Mouse (Mus musculus) kidney, adult 2 months (tissue): ENCODE measurements around the gene Traf3ip3. TPM values are rescaled to one million over a fixed set of nuclear protein-coding genes. Genes with fewer than 3 reads are reported as not detected.

Experiments used
- DNase-seq: peaks from one replicate; pipeline ENCODE4 v3.0.0; 2021
- H3K27ac ChIP-seq: fragments of 200-500 bp; 2 replicates; pipeline ENCODE4 v1.5.1; 2012; ENCODE audit warnings: low read depth, low read length, control low read depth, inconsistent platforms; ENCODE audit not compliant: insufficient read depth
- H3K27me3 ChIP-seq: fragments of 200-500 bp; replicated peaks from 2 replicates; pipeline ENCODE4 v1.6.1; 2012; ENCODE audit warnings: mild to moderate bottlenecking, moderate library complexity, low read length, inconsistent platforms; ENCODE audit not compliant: control insufficient read depth, insufficient read depth
- H3K36me3 ChIP-seq: fragments of 200-500 bp; 2 replicates; pipeline ENCODE4 v1.6.1; 2012; ENCODE audit warnings: mild to moderate bottlenecking, moderate library complexity, low read length, inconsistent platforms; ENCODE audit not compliant: control insufficient read depth, insufficient read depth
- H3K4me1 ChIP-seq: fragments of 200-500 bp; 2 replicates; pipeline ENCODE4 v1.6.1; 2011; ENCODE audit warnings: low read length; ENCODE audit not compliant: control insufficient read depth, insufficient read depth
- H3K4me3 ChIP-seq: fragments of 200-500 bp; 2 replicates; pipeline ENCODE4 v1.5.1; 2011; ENCODE audit warnings: mild to moderate bottlenecking, low read depth, low read length, control low read depth; ENCODE audit not compliant: insufficient read depth
- CTCF ChIP-seq: fragments of 200-500 bp; conservative IDR thresholded peaks from 2 replicates; pipeline ENCODE4 v1.5.1; 2011; ENCODE audit warnings: low read depth, mild to moderate bottlenecking, control low read depth, low read length, moderate library complexity, mixed read lengths; ENCODE audit not compliant: insufficient read depth, insufficient read length
- POLR2A ChIP-seq: fragments of 200-500 bp; IDR thresholded peaks from one replicate; pipeline ENCODE4 v1.6.1; 2011; ENCODE audit warnings: low read depth, low read length, control low read depth
- WGBS: fragments of 180-500 bp; shearing (Covaris S2); methylation state at CpG from one replicate; pipeline ENCODE4 v1.1.7; 2018; 5-methylcytosine and 5-hydroxymethylcytosine counted together
- polyA plus RNA-seq: library from polyadenylated mRNA; depleted of rRNA; stranded (reverse); fragments of >200 nt; gene quantifications from 2 replicates; pipeline ENCODE4 v1.2.3, GENCODE M21; 2012

Gene Traf3ip3
- polyA plus RNA-seq, 1 experiment = 3.2 TPM

DNA sequence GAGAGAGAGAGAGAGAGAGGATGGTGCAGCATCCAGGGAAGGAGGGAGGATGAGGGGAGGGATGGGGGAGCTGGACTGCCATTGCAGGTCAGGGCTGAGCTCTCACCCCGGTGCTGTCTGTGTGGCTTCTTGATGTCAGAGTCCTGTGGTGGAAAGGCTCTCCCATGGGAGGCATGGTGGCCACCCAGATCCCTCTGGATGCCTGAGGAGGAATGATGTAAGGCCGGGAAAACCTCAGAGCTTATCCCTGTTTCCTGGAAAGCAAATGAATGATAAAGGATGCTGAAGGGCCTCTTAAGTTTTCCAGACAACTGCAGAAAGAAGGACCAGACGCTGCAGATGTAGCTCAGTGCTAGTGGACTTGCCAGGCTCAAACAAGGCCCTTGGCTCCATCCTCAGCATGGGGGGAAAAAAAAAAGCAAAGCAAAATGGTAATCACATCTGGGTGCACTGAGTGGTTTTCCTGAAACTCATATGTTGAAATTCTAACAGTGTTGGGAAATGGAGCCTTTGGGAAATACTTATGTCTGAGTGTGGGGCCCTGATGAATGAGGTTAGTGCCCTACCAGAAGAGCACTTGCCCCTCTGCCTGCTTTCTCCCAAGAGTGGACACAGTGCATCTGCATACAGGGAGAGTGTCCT, 6.2 kb downstream of the Traf3ip3 start:
- Histone ChIP-seq H3K4me1 (no peaks in the 10 kb centered on the region), H3K27me3 (no peaks in the 10 kb centered on the region), H3K4me3 (no peak overlapping the region), H3K36me3 (no peaks in the 10 kb centered on the region), H3K27ac (no peak overlapping the region)
- DNase-seq = no peak
- 69% methylated on average over 3 of the region's 3 CpGs for WGBS
- TF ChIP-seq POLR2A (no peak), CTCF (no peak)

DNA sequence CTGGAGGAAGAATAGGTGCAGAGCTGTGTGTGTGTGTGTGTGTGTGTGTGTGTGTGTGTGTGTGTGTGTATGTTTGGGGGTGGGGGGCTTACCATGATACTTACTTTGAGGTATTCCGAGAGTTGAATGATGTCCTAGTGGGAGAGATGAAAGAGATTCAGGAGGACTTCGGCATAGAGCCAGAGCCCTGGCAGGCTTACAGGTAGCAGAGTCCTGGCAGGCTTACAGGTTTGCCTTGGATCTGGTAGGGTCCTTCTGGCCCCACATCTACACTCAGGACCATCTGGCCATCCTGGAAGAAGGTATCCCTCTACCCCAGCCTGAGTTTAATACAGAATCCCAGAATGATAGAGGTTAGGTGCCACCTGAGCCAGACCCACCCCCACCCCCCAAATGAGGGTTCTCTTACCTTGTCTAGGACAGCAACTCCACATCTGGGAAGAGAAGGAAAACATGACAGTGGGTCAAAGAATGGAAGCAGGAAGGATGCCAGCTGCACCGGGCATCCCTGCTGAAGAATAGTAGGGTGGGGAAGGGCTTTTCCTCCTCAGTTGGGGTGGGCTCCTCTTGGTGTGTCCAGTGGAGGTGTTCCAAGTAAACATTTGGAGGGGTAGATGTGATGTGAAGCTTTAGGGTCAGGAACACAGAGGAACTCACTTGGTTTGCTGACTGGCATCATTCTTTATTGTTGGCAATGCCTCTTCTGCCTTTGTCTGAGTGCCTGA, 6.9 kb downstream of the Traf3ip3 start:
- TF ChIP-seq POLR2A (no peak), CTCF (no peak)
- DNase-seq = no peak
- no peaks in the 10 kb centered on the region for H3K27me3 ChIP-seq
- H3K36me3 ChIP-seq = no peaks in the 10 kb centered on the region
- H3K27ac ChIP-seq = no peak overlapping the region
- H3K4me3 ChIP-seq = no peak overlapping the region
- WGBS = 86% methylated on average over 3 of the region's 3 CpGs
- no peaks in the 10 kb centered on the region for H3K4me1 ChIP-seq

DNA sequence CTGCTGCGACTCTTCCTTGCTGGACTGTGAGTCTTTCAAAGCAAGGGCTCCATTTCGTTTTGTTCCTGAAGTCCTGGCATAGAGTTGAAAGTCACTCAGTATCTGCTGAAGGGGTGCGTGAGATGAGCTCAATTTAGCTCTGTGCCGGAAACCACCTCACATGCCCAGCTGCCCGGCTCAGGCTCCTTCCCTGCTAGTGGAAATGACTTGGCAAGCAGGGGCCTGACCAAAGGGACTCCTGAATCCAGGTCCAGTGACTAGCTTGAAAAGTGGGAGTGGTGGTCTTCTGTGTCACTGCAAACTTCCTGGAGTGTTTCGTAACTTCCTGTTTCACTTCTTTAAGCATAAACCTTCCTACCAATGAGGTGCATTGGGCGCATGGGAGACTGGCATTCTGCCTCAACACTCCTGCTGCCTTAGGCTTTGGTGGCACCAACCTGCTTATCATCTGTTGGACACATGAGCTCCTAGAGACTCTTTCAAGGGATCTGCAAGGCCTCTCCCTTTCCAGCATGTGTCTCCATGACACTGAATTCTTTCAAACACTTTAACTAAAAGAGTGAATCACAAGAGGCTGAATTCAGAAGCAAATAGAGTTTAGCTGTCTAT, 9.7 kb downstream of the Traf3ip3 start:
- DNase-seq = no peak
- Histone ChIP-seq H3K27me3 (no peaks in the 10 kb centered on the region), H3K36me3 (no peaks in the 10 kb centered on the region), H3K27ac (no peak overlapping the region), H3K4me3 (no peak overlapping the region), H3K4me1 (no peaks in the 10 kb centered on the region)
- WGBS = 85% methylated on average over 7 of the region's 7 CpGs
- TF ChIP-seq POLR2A (no peak), CTCF (no peak)

DNA sequence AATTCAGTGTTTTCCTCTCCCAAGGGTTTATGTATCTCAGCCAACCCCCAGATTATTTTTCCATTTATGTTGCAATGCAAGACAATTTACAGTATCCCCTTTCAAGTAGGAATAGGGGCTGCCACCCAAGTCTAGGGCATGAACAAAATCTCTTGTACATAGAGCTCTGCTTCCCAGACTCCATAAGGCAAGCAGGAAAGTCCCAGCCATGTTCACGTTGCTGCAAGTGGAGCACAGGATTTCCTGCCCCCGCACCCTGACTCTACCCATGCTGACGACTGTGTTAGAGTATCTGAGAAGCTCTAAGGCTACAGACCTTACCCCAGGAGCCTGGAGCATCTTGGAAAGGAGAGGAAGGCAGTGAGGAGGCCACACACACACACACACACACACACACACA, 11.7 kb downstream of the Traf3ip3 start:
- 60% methylated on average over 3 of the region's 3 CpGs for WGBS
- H3K4me3 ChIP-seq = no peak overlapping the region
- H3K36me3 ChIP-seq = no peaks in the 10 kb centered on the region
- TF ChIP-seq POLR2A = no peak
- TF ChIP-seq CTCF = no peak
- H3K4me1 ChIP-seq = no peaks in the 10 kb centered on the region
- H3K27me3 ChIP-seq = no peaks in the 10 kb centered on the region
- H3K27ac ChIP-seq = peak overlapping the region; percentile 53; the same call in 1 of the 2 replicates
- no peak for DNase-seq

DNA sequence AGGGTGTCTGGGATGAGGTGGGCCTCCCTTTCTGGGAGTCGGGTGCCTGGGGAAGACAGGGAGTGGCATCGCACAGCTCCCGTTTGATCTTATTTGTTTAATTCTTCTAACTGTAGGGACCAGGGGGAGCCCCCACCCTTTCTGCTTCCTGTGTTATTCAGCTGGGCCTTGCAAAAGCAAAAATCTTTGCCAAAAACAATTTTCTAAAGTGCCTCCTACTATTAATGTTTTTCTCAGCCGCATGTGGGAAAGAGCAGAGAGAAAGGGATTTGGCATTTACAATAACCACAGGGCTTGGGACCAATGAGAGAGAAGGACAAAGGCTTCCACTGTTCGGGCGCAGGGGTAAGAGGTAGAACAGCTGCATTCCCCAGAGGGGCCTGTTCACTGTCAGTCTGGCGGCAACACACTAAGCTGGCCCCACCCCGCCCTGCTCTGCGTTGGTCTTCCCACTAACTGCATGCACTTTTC, 12.3 kb downstream of the Traf3ip3 start:
- H3K36me3 ChIP-seq = no peaks in the 10 kb centered on the region
- TF ChIP-seq CTCF (no peak), POLR2A (no peak)
- no peaks in the 10 kb centered on the region for H3K27me3 ChIP-seq
- DNase-seq = peak; percentile 54
- WGBS = 45% methylated on average over 9 of the region's 9 CpGs
- no peaks in the 10 kb centered on the region for H3K4me1 ChIP-seq
- H3K27ac ChIP-seq = peak overlapping the region; percentile 53; the same call in 1 of the 2 replicates
- H3K4me3 ChIP-seq = no peak overlapping the region

DNA sequence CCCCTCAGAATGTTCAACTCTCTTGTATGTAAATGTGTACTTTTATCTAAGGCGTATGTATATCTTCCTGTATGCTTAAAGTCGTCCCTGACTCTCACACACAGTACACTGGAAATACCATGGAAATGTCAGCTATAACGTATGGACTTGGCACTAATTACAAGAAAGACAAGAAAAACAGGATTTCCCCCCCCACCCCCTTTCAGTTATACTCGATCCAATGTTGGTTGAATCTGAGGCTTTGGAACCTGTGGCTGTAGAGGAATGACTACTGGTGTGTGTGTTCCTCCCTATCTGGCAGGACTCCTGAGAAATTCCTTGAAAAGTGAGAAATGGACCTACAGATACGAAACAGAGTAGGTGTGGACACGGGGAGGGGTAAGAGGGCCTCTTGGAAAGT, 13.2 kb downstream of the Traf3ip3 start:
- H3K4me1 ChIP-seq = no peaks in the 10 kb centered on the region
- no peak overlapping the region for H3K27ac ChIP-seq
- TF ChIP-seq POLR2A (no peak), CTCF (no peak)
- WGBS = 89% methylated on average over 6 of the region's 6 CpGs
- H3K4me3 ChIP-seq = no peak overlapping the region
- no peaks in the 10 kb centered on the region for H3K27me3 ChIP-seq
- no peaks in the 10 kb centered on the region for H3K36me3 ChIP-seq
- no peak for DNase-seq

DNA sequence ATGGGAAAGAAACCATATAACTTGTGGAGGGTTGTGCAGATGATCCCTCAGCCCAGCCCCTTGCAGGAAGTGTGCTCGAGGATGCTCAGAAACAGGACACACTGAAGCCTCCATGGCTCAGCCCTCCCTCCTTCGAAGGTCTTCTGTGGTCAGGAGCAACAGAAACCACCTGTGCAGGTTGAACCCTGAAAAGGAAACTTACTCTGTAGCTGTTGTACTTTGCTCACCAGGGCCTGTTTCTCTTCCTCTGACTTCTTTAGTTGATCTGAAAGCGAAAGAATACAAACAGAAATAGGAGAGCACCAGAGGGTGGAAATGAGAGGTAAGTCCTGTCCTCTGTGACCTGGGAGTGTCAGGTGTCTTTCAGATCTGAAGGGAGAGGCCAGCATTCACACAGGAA, 20.4 kb downstream of the Traf3ip3 start:
- H3K27me3 ChIP-seq = no peaks in the 10 kb centered on the region
- 69% methylated on average over 3 of the region's 3 CpGs for WGBS
- no peak for DNase-seq
- no peak overlapping the region for H3K4me3 ChIP-seq
- TF ChIP-seq POLR2A = no peak
- TF ChIP-seq CTCF = no peak
- H3K27ac ChIP-seq = no peak overlapping the region
- H3K4me1 ChIP-seq = no peaks in the 10 kb centered on the region
- no peaks in the 10 kb centered on the region for H3K36me3 ChIP-seq
